Mouse (Mus musculus): Measurements from ENCODE around the gene Cnnm1. TPM values are rescaled to one million over a fixed set of nuclear protein-coding genes. Genes with fewer than 3 reads are reported as not detected.

The Cnnm1 gene
- polyA plus RNA-seq, 1 experiment from 2014 or later, result 0.14 TPM

GRCm38 (mm10) chr19:43451563-43451962, 11.3 kb downstream of the Cnnm1 start:
- H3K9me3 ChIP-seq, result no peaks in the 10 kb centered on the region
- no peak overlapping the region for H3K27ac ChIP-seq
- no peak for DNase-seq (ENCODE audit: low spot score)
- 85% methylated on average over 10 of the region's 10 CpGs for WGBS
- H3K4me1 ChIP-seq, result no peaks in the 10 kb centered on the region
- no peaks in the 10 kb centered on the region for H3K36me3 ChIP-seq
- H3K4me3 ChIP-seq, result no peak overlapping the region
- no peaks in the 10 kb centered on the region for H3K27me3 ChIP-seq (ENCODE audit: insufficient read depth, poor library complexity, severe bottlenecking)

DNA sequence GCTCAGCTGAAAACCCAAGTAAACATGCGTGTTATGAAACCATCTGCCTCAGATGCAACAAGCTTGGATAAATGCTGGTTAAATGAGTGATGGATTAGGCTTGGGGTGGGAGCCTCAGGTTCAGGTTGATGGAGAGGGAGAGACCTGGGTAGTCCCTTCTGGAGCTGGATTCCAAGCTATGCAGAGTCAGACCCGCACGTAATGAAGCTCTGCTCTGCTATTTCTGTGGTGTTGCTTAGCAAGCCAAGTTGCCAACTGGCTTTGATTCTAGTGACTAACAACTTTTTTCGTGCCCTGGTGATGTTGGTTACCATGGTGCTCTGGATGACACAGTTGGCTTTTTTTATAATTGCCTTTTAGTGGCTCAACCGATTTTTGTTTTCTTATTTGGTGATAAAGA, 11.9 kb downstream of the Cnnm1 start:
- Histone ChIP-seq H3K27me3 (ENCODE audit: insufficient read depth, poor library complexity, severe bottlenecking) (no peaks in the 10 kb centered on the region), H3K27ac (no peak overlapping the region)
- 73% methylated on average over 5 of the region's 5 CpGs for WGBS

GRCm38 (mm10) chr19:43453025-43453424, 12.8 kb downstream of the Cnnm1 start:
- no peaks in the 10 kb centered on the region for H3K27me3 ChIP-seq (ENCODE audit: insufficient read depth, poor library complexity, severe bottlenecking)
- no peak overlapping the region for H3K27ac ChIP-seq
- 47% methylated on average over 4 of the region's 4 CpGs for WGBS
- no peaks in the 10 kb centered on the region for H3K9me3 ChIP-seq
- no peaks in the 10 kb centered on the region for H3K36me3 ChIP-seq
- no peak for DNase-seq (ENCODE audit: low spot score)
- no peaks in the 10 kb centered on the region for H3K4me1 ChIP-seq
- H3K4me3 ChIP-seq, result no peak overlapping the region

More for the DNA sequence above, 11.9 kb downstream of the Cnnm1 start:
- Histone ChIP-seq H3K36me3 (no peaks in the 10 kb centered on the region), H3K9me3 (no peaks in the 10 kb centered on the region), H3K4me1 (no peaks in the 10 kb centered on the region), H3K4me3 (no peak overlapping the region)
- no peak for DNase-seq (ENCODE audit: low spot score)

DNA sequence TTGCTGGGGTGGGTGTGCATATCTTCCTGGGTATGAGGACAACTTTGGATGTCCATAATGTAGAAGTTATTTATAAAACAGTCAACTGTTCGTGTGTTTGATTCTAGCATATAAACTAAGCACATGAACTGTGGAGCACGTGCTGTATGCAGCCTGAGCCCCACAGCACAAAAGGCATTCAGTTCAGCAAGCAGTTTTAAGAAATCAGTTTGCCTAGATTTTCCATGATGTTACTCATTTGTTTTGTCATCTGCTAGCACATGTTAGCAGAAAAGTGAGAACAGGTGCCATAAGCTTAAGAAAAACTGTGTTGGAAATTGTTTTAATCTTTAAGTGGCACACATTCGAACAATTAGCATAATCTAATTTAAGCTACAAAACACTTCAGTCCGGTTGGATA, 19.7 kb downstream of the Cnnm1 start:
- no peak for DNase-seq (ENCODE audit: low spot score)
- no peaks in the 10 kb centered on the region for H3K27me3 ChIP-seq (ENCODE audit: insufficient read depth, poor library complexity, severe bottlenecking)
- H3K9me3 ChIP-seq, result no peaks in the 10 kb centered on the region
- H3K27ac ChIP-seq, result no peak overlapping the region
- H3K4me3 ChIP-seq, result no peak overlapping the region
- no peaks in the 10 kb centered on the region for H3K4me1 ChIP-seq
- 72% methylated on average over 4 of the region's 4 CpGs for WGBS
- H3K36me3 ChIP-seq, result no peaks in the 10 kb centered on the region

- WGBS, result 81% methylated on average over 12 of the region's 12 CpGs
These were observed 20.2 kb downstream of the Cnnm1 start for GRCm38 (mm10) chr19:43460481-43460880.

GRCm38 (mm10) chr19:43462141-43462540, 21.9 kb downstream of the Cnnm1 start:
- no peak for DNase-seq (ENCODE audit: low spot score)
- H3K9me3 ChIP-seq, result no peaks in the 10 kb centered on the region
- H3K36me3 ChIP-seq, result no peaks in the 10 kb centered on the region
- no peaks in the 10 kb centered on the region for H3K27me3 ChIP-seq (ENCODE audit: insufficient read depth, poor library complexity, severe bottlenecking)
- WGBS, result 86% methylated on average over 3 of the region's 3 CpGs
- H3K4me3 ChIP-seq, result no peak overlapping the region
- H3K4me1 ChIP-seq, result no peaks in the 10 kb centered on the region
- H3K27ac ChIP-seq, result no peak overlapping the region

More at GRCm38 (mm10) chr19:43460481-43460880, 20.2 kb downstream of the Cnnm1 start:
- DNase-seq (ENCODE audit: low spot score), result no peak
- Histone ChIP-seq H3K27me3 (ENCODE audit: insufficient read depth, poor library complexity, severe bottlenecking) (no peaks in the 10 kb centered on the region), H3K36me3 (no peaks in the 10 kb centered on the region), H3K4me1 (no peaks in the 10 kb centered on the region), H3K27ac (no peak overlapping the region), H3K4me3 (no peak overlapping the region), H3K9me3 (no peaks in the 10 kb centered on the region)

- WGBS, result 81% methylated on average over 7 of the region's 7 CpGs
- Histone ChIP-seq H3K9me3 (no peaks in the 10 kb centered on the region), H3K36me3 (no peaks in the 10 kb centered on the region), H3K4me3 (no peak overlapping the region), H3K27me3 (ENCODE audit: insufficient read depth, poor library complexity, severe bottlenecking) (no peaks in the 10 kb centered on the region; the same call in 1 of the 2 replicates), H3K4me1 (no peaks in the 10 kb centered on the region), H3K27ac (no peak overlapping the region)
- no peak for DNase-seq (ENCODE audit: low spot score)
These were observed 23.5 kb downstream of the Cnnm1 start for GRCm38 (mm10) chr19:43463546-43464293.

GRCm38 (mm10) chr19:43464294-43464687, 24.1 kb downstream of the Cnnm1 start:
- Histone ChIP-seq H3K9me3 (no peaks in the 10 kb centered on the region), H3K36me3 (no peaks in the 10 kb centered on the region), H3K4me3 (no peak overlapping the region), H3K4me1 (peaks cover 1% of the 10 kb centered on the region; the same call in 1 of the 2 replicates), H3K27me3 (ENCODE audit: insufficient read depth, poor library complexity, severe bottlenecking) (no peaks in the 10 kb centered on the region; the same call in 1 of the 2 replicates), H3K27ac (no peak overlapping the region)
- DNase-seq (ENCODE audit: low spot score), result no peak
- 80% methylated on average over 3 of the region's 3 CpGs for WGBS

- DNase-seq (ENCODE audit: low spot score), result no peak
- H3K36me3 ChIP-seq, result no peaks in the 10 kb centered on the region
- no peak overlapping the region for H3K4me3 ChIP-seq
- WGBS, result 86% methylated on average over 11 of the region's 11 CpGs
- H3K27ac ChIP-seq, result no peak overlapping the region
- H3K4me1 ChIP-seq, result peaks cover 6% of the 10 kb centered on the region
- H3K27me3 ChIP-seq (ENCODE audit: insufficient read depth, poor library complexity, severe bottlenecking), result no peaks in the 10 kb centered on the region; the same call in 1 of the 2 replicates
- no peaks in the 10 kb centered on the region for H3K9me3 ChIP-seq
These were observed 24.8 kb downstream of the Cnnm1 start for GRCm38 (mm10) chr19:43465076-43465475.

GRCm38 (mm10) chr19:43465601-43466255, 25.5 kb downstream of the Cnnm1 start:
- Histone ChIP-seq H3K27me3 (ENCODE audit: insufficient read depth, poor library complexity, severe bottlenecking) (no peaks in the 10 kb centered on the region; the same call in 1 of the 2 replicates), H3K4me3 (no peak overlapping the region), H3K27ac (no peak overlapping the region), H3K9me3 (no peaks in the 10 kb centered on the region), H3K4me1 (peaks cover 6% of the 10 kb centered on the region), H3K36me3 (no peaks in the 10 kb centered on the region)
- no peak for DNase-seq (ENCODE audit: low spot score)
- 80% methylated on average over 14 of the region's 14 CpGs for WGBS

DNA sequence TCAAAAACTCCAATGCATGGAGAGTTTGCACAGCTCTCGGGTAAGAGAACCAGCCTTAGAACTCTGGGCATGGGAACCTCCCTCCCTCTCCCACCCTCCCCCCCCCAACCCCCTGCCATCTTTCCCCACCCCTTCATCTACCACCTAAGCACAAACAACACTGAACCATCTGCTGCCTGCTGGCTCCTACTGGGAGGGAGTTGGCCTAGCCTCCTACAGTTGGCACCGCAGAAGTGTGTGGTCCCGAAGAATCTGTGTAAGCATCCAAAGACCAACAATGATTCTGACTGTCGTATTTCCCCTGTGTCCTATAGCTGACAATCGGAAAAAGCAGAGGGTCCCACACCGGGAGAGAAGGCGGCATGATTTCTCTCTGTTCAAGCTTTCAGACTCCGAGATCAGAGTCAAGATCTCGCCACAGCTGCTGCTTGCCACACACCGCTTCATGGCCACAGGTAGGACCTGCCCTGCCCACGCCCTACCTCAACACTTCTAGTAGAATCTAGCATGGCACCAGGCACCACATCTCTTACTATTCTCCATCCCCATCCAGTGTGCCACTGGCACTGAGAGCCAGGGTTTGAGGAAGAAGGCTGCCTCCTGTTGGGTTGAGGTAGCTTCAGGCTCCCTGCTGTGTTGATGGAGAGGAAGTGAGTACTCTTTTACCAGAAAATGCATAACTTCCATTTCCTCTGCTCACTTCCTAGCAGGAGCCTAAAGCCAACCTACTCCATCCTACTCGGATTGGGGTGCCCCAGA, 27.9 kb downstream of the Cnnm1 start:
- H3K4me3 ChIP-seq, result no peak overlapping the region
- H3K9me3 ChIP-seq, result no peaks in the 10 kb centered on the region
- peaks cover 6% of the 10 kb centered on the region for H3K4me1 ChIP-seq
- H3K27ac ChIP-seq, result no peak overlapping the region
- H3K36me3 ChIP-seq, result no peaks in the 10 kb centered on the region
- no peak for DNase-seq (ENCODE audit: low spot score)
- no peaks in the 10 kb centered on the region; the same call in 1 of the 2 replicates for H3K27me3 ChIP-seq (ENCODE audit: insufficient read depth, poor library complexity, severe bottlenecking)
- 70% methylated on average over 12 of the region's 12 CpGs for WGBS

DNA sequence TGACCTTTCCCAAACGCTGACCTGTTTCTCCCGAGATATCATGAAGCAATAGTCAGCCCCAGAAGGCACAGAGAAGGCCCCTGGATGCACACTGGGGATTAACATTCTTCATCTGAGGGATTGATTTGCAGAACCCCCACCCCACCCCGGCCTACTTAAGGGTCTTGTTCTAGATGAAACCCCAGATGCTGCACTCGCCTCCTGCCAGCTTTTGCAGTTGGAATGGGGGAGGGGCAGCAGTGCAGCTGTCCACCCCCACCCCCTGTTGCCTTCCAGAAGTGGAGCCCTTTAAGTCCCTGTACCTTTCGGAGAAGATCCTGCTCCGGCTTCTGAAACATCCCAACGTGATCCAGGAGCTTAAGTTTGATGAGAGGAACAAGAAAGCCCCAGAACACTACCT, 29.1 kb downstream of the Cnnm1 start:
- Histone ChIP-seq H3K36me3 (no peaks in the 10 kb centered on the region), H3K4me1 (peaks cover 6% of the 10 kb centered on the region), H3K9me3 (no peaks in the 10 kb centered on the region), H3K4me3 (no peak overlapping the region), H3K27ac (no peak overlapping the region), H3K27me3 (ENCODE audit: insufficient read depth, poor library complexity, severe bottlenecking) (no peaks in the 10 kb centered on the region; the same call in 1 of the 2 replicates)
- WGBS, result 53% methylated on average over 7 of the region's 7 CpGs
- no peak for DNase-seq (ENCODE audit: low spot score)

- H3K27ac ChIP-seq, result no peak overlapping the region
- 77% methylated on average over 8 of the region's 8 CpGs for WGBS
- H3K9me3 ChIP-seq, result no peaks in the 10 kb centered on the region
- no peaks in the 10 kb centered on the region; the same call in 1 of the 2 replicates for H3K27me3 ChIP-seq (ENCODE audit: insufficient read depth, poor library complexity, severe bottlenecking)
- H3K4me1 ChIP-seq, result peaks cover 24% of the 10 kb centered on the region
- no peaks in the 10 kb centered on the region for H3K36me3 ChIP-seq
- no peak overlapping the region for H3K4me3 ChIP-seq
- no peak for DNase-seq (ENCODE audit: low spot score)
These were observed 32.1 kb downstream of the Cnnm1 start for GRCm38 (mm10) chr19:43472331-43472730.

Data from heart, embryonic 10.5 days (tissue).